Mouse (Mus musculus): ENCODE results near the gene Lyzl4. TPM values are rescaled to one million over a fixed set of nuclear protein-coding genes. Genes with fewer than 3 reads are reported as not detected.

The Lyzl4 gene
- total RNA-seq, 2 experiments from 2014 or later: not detected

- intact Hi-C loops (cut with DNase I): no loop called here
- no peak for DNase-seq (ENCODE audit: low spot score)
Observed at GRCm38 (mm10) chr9:121658248-121658647, 16.4 kb upstream of the Lyzl4 start.

GRCm38 (mm10) chr9:121657143-121657542, 15.2 kb upstream of the Lyzl4 start:
- intact Hi-C loops (cut with DNase I): no loop called here
- DNase-seq (ENCODE audit: low spot score): no peak

- intact Hi-C loops (cut with DNase I): no loop called here
- no peak for DNase-seq (ENCODE audit: low spot score)
Observed at GRCm38 (mm10) chr9:121656322-121656721, 14.4 kb upstream of the Lyzl4 start.

GRCm38 (mm10) chr9:121653668-121654067, 11.8 kb upstream of the Lyzl4 start:
- no peak for DNase-seq (ENCODE audit: low spot score)
- intact Hi-C loops (cut with DNase I): no loop called here

GRCm38 (mm10) chr9:121647026-121647425, 5.1 kb upstream of the Lyzl4 start:
- intact Hi-C loops (cut with DNase I): no loop called here
- DNase-seq (ENCODE audit: low spot score): no peak

GRCm38 (mm10) chr9:121644855-121645254, 3.0 kb upstream of the Lyzl4 start:
- intact Hi-C loops (cut with DNase I): loop anchor here (5.0 kb wide), 1 partner anchor 32 kb away; no protein-coding TSS in a partner anchor
- no peak for DNase-seq (ENCODE audit: low spot score)

GRCm38 (mm10) chr9:121642401-121643181, 695 bp upstream of the Lyzl4 start, which contains the start of gene Vipr1:
Vipr1 (plus strand) TSS chr9:121642716.
- DNase-seq (ENCODE audit: low spot score): no peak
- intact Hi-C loops (cut with DNase I): loop anchor here (5.0 kb wide), 1 partner anchor 35 kb away; no protein-coding TSS in a partner anchor

GRCm38 (mm10) chr9:121641235-121641915, 521 bp downstream of the Lyzl4 start:
- no peak for DNase-seq (ENCODE audit: low spot score)
- intact Hi-C loops (cut with DNase I): loop anchor here (5.0 kb wide), 1 partner anchor 36 kb away; no protein-coding TSS in a partner anchor

GRCm38 (mm10) chr9:121639790-121640189, 2.1 kb downstream of the Lyzl4 start:
- DNase-seq (ENCODE audit: low spot score): no peak
- intact Hi-C loops (cut with DNase I): loop anchor here (5.0 kb wide), 1 partner anchor 38 kb away; no protein-coding TSS in a partner anchor

GRCm38 (mm10) chr9:121635835-121636576, 5.9 kb downstream of the Lyzl4 start:
- intact Hi-C loops (cut with DNase I): no loop called here
- DNase-seq (ENCODE audit: low spot score): no peak

GRCm38 (mm10) chr9:121633306-121633705, 8.6 kb downstream of the Lyzl4 start:
- intact Hi-C loops (cut with DNase I): no loop called here
- DNase-seq (ENCODE audit: low spot score): no peak

DNA sequence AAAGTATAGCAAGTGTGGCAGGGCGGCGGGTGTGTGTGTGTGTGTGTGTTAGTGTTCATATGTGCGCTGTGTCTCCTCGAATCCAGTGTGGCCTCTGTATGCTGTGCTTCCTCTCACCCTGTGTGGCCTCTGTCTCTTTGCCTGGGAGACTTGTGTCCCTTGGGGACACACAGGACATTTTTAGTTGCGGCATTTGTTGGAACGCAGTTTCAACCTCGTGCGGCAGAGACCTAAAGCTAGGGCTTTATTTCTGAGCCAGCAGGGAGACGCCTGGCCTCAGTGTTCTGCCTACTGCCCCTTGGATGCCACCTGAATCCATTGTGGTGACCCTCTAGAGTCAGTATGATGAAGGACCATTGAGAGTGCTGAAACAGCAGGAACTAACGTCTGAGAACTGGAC, 9.0 kb downstream of the Lyzl4 start:
- intact Hi-C loops (cut with DNase I): no loop called here
- DNase-seq (ENCODE audit: low spot score): no peak

GRCm38 (mm10) chr9:121631946-121632345, 9.9 kb downstream of the Lyzl4 start:
- intact Hi-C loops (cut with DNase I): no loop called here
- DNase-seq (ENCODE audit: low spot score): no peak

- intact Hi-C loops (cut with DNase I): no loop called here
- no peak for DNase-seq (ENCODE audit: low spot score)
Observed at GRCm38 (mm10) chr9:121630627-121631026, 11.3 kb downstream of the Lyzl4 start.

DNA sequence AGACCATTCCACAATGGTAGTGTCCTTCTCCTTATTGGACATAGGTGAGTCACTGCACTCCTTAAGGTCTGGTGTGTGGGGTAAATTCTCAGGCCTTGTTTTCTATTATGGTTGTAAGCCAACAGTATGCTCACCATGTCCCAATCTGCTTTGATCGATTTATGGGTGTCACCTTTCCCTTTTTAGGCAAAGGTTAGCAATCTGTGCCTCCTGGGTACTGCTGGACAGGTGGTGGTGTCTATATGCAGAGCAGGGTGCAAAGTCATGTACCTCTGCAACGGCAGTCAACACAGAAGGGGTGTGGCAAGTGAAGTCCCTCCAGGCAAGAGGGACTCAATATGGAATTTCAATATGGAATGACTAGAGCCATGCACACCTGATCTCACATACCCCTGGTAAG, 17.0 kb downstream of the Lyzl4 start:
- intact Hi-C loops (cut with DNase I): no loop called here
- no peak for DNase-seq (ENCODE audit: low spot score)

DNA sequence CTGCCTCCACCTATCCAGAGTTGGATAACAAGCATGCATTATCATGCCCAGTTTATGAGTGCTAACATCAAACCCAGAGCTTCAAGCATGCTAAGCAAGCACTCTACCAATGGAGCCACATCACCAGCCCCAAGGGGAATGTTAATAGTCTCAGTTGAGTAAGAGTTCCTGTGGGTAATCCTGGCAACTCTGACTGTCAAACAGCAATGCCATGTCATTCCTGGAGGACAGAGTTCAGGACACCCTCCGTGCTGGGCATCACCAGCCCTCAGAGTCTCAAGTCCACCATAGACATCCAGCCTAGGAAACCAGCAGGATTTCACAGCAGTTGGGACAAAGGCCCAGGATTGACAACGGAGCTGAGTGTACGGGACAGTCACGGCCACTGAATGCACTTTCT, 18.7 kb downstream of the Lyzl4 start:
- intact Hi-C loops (cut with DNase I): no loop called here
- DNase-seq (ENCODE audit: low spot score): no peak

DNA sequence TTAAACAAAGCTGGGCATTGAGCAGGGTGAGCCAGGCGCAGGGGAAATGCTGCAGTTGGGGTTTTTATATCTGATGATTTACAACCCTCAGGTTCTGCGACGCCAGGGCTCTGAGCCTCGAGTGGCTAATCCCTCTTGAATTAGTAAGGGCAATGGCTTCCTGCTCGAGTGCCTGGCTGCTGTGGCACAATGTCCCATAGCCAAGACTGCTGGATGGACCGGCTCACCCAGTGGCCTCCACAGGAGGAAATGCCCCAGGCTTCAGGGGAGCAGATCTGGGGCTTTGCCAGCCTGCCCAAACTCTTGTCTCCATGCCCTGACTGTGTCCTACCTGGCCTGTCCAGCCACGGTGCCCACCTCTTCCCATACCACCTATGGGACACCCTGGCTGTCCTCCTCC, 22.5 kb downstream of the Lyzl4 start:
- intact Hi-C loops (cut with DNase I): no loop called here
- DNase-seq (ENCODE audit: low spot score): no peak

DNA sequence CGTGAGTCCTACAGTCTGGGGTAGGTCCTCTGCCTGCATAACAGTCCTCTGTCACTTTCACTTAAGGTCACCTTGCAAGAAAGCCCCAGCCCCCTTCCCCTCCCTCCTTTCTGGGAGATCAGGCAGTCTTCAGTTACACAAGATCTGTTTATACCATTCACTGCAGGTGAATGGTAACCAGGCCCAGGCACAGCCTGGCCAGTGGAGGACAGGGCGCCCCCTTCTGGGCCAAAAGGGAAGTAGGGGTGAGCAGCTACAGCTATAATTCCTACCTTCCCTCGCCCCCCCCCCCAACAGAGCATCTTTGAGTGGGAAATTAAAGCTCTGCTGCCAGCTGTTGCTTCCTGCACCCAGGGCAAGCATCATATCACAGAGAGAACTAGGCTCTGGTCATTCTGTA, 25.4 kb downstream of the Lyzl4 start:
- intact Hi-C loops (cut with DNase I): no loop called here
- no peak for DNase-seq (ENCODE audit: low spot score)

- intact Hi-C loops (cut with DNase I): no loop called here
Observed at GRCm38 (mm10) chr9:121614241-121614757, 27.6 kb downstream of the Lyzl4 start.

DNA sequence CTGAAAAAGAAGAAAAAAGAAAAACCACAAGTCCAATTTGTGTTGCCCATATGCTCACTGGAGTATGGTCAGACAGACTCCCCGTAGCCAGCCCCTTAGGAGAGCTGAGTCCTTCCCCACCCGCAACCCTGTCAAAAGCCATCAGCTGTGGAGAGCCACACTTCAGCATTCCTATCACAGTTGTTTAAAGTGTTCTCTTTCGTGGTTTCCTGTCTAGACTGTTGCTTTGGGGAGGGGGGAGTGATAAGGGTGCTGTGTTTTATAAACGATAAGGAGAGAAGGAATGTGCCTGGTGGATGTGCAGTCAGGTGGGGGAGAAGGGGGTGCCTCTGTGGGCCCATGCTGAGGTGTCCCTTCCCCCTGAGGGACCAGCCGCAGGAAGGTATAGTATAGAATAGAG, 28.7 kb downstream of the Lyzl4 start:
- DNase-seq (ENCODE audit: low spot score): no peak
- intact Hi-C loops (cut with DNase I): no loop called here

More at GRCm38 (mm10) chr9:121614241-121614757, 27.6 kb downstream of the Lyzl4 start:
- DNase-seq (ENCODE audit: low spot score): no peak

All from heart, postnatal 25 days (tissue).